In genomic region chr7:82793111-82793510, GRCm38 (mm10) we compare ENCODE assay signal across 24 mouse cellular contexts.
DNase-seq lines count a peak whose midpoint lies in the region; ATAC-seq and TF ChIP-seq lines count a peak whose summit lies in the region.
"Had no signal": no experiment of that assay in that cellular context is flagged by ENCODE, and none has a peak within 500 bp of the region (broad histone marks: within the 10 kb centered on the region; RNA-seq: fewer than 3 reads in every experiment).

No protein-coding gene starts in this region.

- no peak for ATAC-seq in kidney, embryonic 14.5 days (ENCODE audit: low FRiP score, low TSS enrichment)
- ATAC-seq: forebrain, embryonic 16.5 days; intestine, postnatal 0 days had no signal

- H3K27me3 ChIP-seq in kidney, embryonic 14.5 days (ENCODE audit: control insufficient read depth, insufficient read depth, low read length): no peaks in the 10 kb centered on the region
- no peaks in the 10 kb centered on the region for H3K27me3 ChIP-seq in ES-Bruce4 (ENCODE audit: control insufficient read depth, insufficient read depth, low read length, poor library complexity, severe bottlenecking)
- no peaks in the 10 kb centered on the region for H3K27me3 ChIP-seq in thymus, adult 2 months (ENCODE audit: control insufficient read depth, insufficient read depth, low read length)
- H3K27me3 ChIP-seq: embryonic facial prominence, embryonic 12.5 days; embryonic facial prominence, embryonic 15.5 days; forebrain, embryonic 12.5 days; heart, embryonic 12.5 days; heart, embryonic 15.5 days; hindbrain, embryonic 15.5 days had no signal

- no peak overlapping the region for H3K4me3 ChIP-seq in kidney, embryonic 14.5 days (ENCODE audit: low read length)
- H3K4me3 ChIP-seq in ES-Bruce4 (ENCODE audit: low read depth, low read length): no peak overlapping the region
- no peak overlapping the region for H3K4me3 ChIP-seq in thymus, adult 2 months (ENCODE audit: control insufficient read depth, insufficient read depth, low read length)
- H3K4me3 ChIP-seq: embryonic facial prominence, embryonic 12.5 days; embryonic facial prominence, embryonic 15.5 days; forebrain, embryonic 12.5 days; heart, embryonic 12.5 days; heart, embryonic 15.5 days; hindbrain, embryonic 15.5 days had no signal

- no peak for TF ChIP-seq POLR2A in ES-Bruce4 (IDR thresholded peaks at IDR 0.05; ENCODE audit: insufficient read depth, low read length)
- TF ChIP-seq POLR2A in thymus, adult 2 months (IDR thresholded peaks at IDR 0.05; ENCODE audit: control insufficient read depth, extremely low read depth, insufficient read depth, low read length, poor library complexity): no peak

- DNase-seq in kidney, postnatal 10 days: peak; percentile 1
- DNase-seq in ZHBTc4 (ENCODE audit: low read depth, low spot score): peak; percentile 63
- DNase-seq in left cerebral cortex, adult 9 months (ENCODE audit: low spot score in 2 of 2): no peak
- no peak for DNase-seq in thymus, adult 2 months
- DNase-seq: adrenal gland, adult 2 months; adrenal gland, postnatal 14 days; cerebellum, adult 11 months; cerebellum, adult 2 months; cerebellum, adult 9-11 months; cerebellum, postnatal 25 days; gastrocnemius, postnatal 14 days; heart, adult 18-20 months; heart, postnatal 10 days; heart, postnatal 4 days had no signal

- no peak overlapping the region for H3K4me2 ChIP-seq in kidney, embryonic 14.5 days (replicated peaks; ENCODE audit: low read depth, low read length)
- H3K4me2 ChIP-seq: embryonic facial prominence, embryonic 12.5 days; embryonic facial prominence, embryonic 15.5 days; forebrain, embryonic 12.5 days; heart, embryonic 12.5 days; heart, embryonic 15.5 days; hindbrain, embryonic 15.5 days had no signal

- no peak overlapping the region for H3K27ac ChIP-seq in kidney, embryonic 14.5 days (ENCODE audit: low read depth, low read length)
- H3K27ac ChIP-seq in ES-Bruce4 (ENCODE audit: insufficient read depth, low read length): peak overlapping the region; percentile 9; the same call in 1 of the 2 replicates
- no peak overlapping the region for H3K27ac ChIP-seq in thymus, adult 2 months (ENCODE audit: control insufficient read depth, insufficient read depth, low read length)
- H3K27ac ChIP-seq: embryonic facial prominence, embryonic 12.5 days; embryonic facial prominence, embryonic 15.5 days; forebrain, embryonic 12.5 days; heart, embryonic 15.5 days; hindbrain, embryonic 15.5 days had no signal

- no peaks in the 10 kb centered on the region for H3K36me3 ChIP-seq in kidney, embryonic 14.5 days (ENCODE audit: control insufficient read depth, insufficient read depth, low read length)
- H3K36me3 ChIP-seq in ES-Bruce4 (ENCODE audit: control insufficient read depth, insufficient read depth, low read length, poor library complexity, severe bottlenecking): no peaks in the 10 kb centered on the region
- no peaks in the 10 kb centered on the region for H3K36me3 ChIP-seq in thymus, adult 2 months (ENCODE audit: control insufficient read depth, insufficient read depth, low read length)
- H3K36me3 ChIP-seq: embryonic facial prominence, embryonic 12.5 days; embryonic facial prominence, embryonic 15.5 days; forebrain, embryonic 12.5 days; heart, embryonic 12.5 days; heart, embryonic 15.5 days; hindbrain, embryonic 15.5 days had no signal

- H3K9me3 ChIP-seq in kidney, embryonic 14.5 days (ENCODE audit: control insufficient read depth, low read length): no peaks in the 10 kb centered on the region
- H3K9me3 ChIP-seq in ES-Bruce4 (replicated peaks; ENCODE audit: control insufficient read depth, insufficient read depth, low read length, poor library complexity, severe bottlenecking): no peaks in the 10 kb centered on the region
- H3K9me3 ChIP-seq: embryonic facial prominence, embryonic 12.5 days; embryonic facial prominence, embryonic 15.5 days; forebrain, embryonic 12.5 days; heart, embryonic 12.5 days; heart, embryonic 15.5 days; hindbrain, embryonic 15.5 days had no signal

- 100% methylated on average over 1 of the region's 1 CpGs for WGBS in kidney, embryonic 14.5 days
- 100% methylated on average over 1 of the region's 1 CpGs for WGBS in thymus, adult 2 months

- no peak overlapping the region for H3K9ac ChIP-seq in kidney, embryonic 14.5 days (ENCODE audit: low read depth, low read length)
- no peak overlapping the region for H3K9ac ChIP-seq in ES-Bruce4 (ENCODE audit: low read depth, poor library complexity, severe bottlenecking)
- H3K9ac ChIP-seq: embryonic facial prominence, embryonic 12.5 days; embryonic facial prominence, embryonic 15.5 days; forebrain, embryonic 12.5 days; heart, embryonic 12.5 days; heart, embryonic 15.5 days; hindbrain, embryonic 15.5 days had no signal

- no peak for TF ChIP-seq CTCF in ES-Bruce4 (IDR thresholded peaks at IDR 0.05; ENCODE audit: low read depth, low read length)
- TF ChIP-seq CTCF in thymus, adult 2 months (IDR thresholded peaks at IDR 0.05; ENCODE audit: borderline replicate concordance, control insufficient read depth, extremely low read depth, insufficient read depth, low read length, poor library complexity): no peak

- H3K4me1 ChIP-seq in kidney, embryonic 14.5 days (ENCODE audit: control insufficient read depth, insufficient read depth, low read length): no peaks in the 10 kb centered on the region
- peaks cover 9% of the 10 kb centered on the region for H3K4me1 ChIP-seq in ES-Bruce4 (ENCODE audit: control insufficient read depth, insufficient read depth, low read length)
- no peaks in the 10 kb centered on the region for H3K4me1 ChIP-seq in thymus, adult 2 months (replicated peaks; ENCODE audit: control insufficient read depth, insufficient read depth, low read length)
- H3K4me1 ChIP-seq: embryonic facial prominence, embryonic 12.5 days; heart, embryonic 12.5 days; heart, embryonic 15.5 days; hindbrain, embryonic 15.5 days had no signal

- no peak for TF ChIP-seq EP300 in ES-Bruce4 (IDR thresholded peaks at IDR 0.05; ENCODE audit: insufficient read depth, low read depth, low read length)

Comparison
In these comparisons a context has a peak if more than half of its experiments do, and no peak if none do; other contexts are left out.
1. DNase-seq: peak in kidney, postnatal 10 days (single experiment) and ZHBTc4 (single experiment); none in left cerebral cortex, adult 9 months (0 of 2) and thymus, adult 2 months (single experiment).